Mouse (Mus musculus) gastrocnemius, postnatal 10 days (tissue): ENCODE measurements around the gene Arl4c. TPM values are rescaled to one million over a fixed set of nuclear protein-coding genes. Genes with fewer than 3 reads are reported as not detected.

Experiments used
- DNase-seq: peaks from one replicate; pipeline ENCODE4 v3.0.0; 2021; ENCODE audit warnings: mixed read lengths
- total RNA-seq, 2 experiments: library from RNA; stranded (reverse); gene quantifications; 2 replicates each; pipeline ENCODE4 v1.2.3; 2021

Gene Arl4c
- total RNA-seq, 2 experiments from 2014 or later = 4.4 to 6.3 TPM

- peak; percentile 36 for DNase-seq
Observed at GRCm38 (mm10) chr1:88700961-88701861, 810 bp downstream of the Arl4c start.

- peak; percentile 11 for DNase-seq
Observed at GRCm38 (mm10) chr1:88699856-88700791, 1.9 kb downstream of the Arl4c start.

DNA sequence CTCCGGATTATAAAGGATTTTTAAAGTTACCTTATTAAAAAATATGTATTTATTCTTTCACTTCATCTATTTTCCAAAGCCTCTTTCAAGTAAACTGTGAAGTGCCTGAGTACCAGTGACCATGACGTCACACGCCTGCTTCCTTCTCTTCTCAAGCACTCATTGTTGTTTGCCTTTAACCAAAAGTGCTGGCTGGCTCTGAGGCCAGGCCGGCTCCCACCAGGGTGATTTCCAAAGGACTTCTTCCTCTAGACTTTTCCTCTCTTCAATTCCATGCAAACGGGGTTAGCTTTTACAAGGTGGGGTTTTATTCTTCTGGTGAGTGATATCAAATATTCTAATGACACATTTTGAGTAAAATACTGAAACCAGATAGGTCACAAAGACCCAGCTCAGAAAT lies 2.6 kb downstream of the Arl4c start:
- no peak for DNase-seq

DNA sequence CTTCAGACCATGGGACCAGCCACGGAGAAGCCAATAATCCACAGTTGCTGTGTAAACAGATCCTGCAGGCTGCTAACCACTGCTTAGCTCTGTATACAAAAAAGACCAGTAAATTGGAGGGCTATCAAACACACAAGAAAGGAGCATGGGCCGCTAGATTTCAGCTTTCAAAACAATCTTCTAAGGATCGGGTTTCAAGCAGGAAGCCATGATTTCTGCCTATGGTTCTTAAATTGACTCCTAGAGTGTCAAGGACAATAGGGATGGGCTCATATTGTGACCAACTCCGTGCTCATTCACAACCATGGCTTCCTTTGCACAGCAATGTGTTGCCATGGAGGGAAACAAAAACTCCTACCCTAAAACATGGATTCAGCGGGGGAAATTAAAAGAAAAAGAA lies 3.1 kb downstream of the Arl4c start:
- DNase-seq = no peak

DNA sequence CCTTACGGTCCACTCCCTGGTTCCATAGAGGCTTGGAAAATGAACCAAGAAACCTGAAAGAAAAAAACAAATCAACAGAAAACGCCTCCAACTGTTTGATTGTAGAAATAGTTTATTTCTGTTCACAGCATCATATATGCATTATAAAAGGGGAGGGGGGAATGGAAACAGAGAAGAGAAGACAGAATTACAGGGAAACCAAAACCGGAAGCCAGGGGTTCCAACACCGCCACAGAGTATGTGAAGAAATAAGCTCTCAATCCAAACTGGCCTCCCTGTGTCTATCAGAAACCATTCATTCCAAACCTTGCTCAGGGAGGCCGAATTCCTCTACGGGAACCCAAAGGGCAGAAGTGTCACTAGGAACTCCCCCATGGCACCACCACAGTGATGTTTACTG lies 3.9 kb downstream of the Arl4c start:
- DNase-seq = no peak

DNA sequence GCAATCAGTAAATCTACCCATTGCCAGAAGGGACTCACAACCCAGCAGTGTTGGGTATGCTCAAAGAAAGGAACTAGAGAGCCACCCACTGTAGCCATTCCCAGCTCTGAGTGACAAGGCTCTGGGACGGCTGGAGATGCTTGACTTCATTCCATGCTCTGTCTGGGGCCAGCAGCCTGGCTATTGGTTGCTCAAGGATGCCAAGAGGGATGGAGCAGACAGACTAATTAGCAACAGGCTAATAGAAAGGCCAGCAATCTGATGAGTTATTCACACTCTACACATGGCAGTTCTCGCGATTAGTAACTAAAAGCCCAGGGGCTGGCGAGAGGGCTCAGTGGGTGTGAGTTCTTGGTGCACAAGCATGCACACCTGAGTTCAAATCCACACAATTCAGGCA lies 5.6 kb downstream of the Arl4c start:
- DNase-seq = no peak

DNA sequence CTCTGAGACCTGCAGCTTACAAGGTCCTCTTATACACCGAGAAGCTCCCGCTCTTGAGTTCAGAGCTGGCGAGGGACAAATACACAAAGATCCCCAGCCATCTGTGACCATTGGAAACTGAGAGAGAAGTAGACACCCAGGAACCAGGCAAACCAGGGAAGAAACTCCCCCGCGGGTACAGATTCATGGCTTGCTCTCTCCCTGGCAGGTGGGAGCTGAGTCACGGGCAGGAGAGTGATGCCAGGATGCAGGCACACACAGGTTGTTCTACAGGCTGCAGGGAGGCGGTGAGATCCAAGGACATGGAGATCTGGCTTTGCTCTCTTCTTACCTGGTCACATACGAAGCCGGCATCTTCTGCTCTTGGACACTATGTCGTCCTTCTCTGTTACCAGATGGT lies 7.7 kb downstream of the Arl4c start:
- DNase-seq = no peak

- DNase-seq = no peak
Observed at GRCm38 (mm10) chr1:88692293-88692827, 9.7 kb downstream of the Arl4c start.

GRCm38 (mm10) chr1:88690601-88691000 lies 11.4 kb downstream of the Arl4c start:
- no peak for DNase-seq

DNA sequence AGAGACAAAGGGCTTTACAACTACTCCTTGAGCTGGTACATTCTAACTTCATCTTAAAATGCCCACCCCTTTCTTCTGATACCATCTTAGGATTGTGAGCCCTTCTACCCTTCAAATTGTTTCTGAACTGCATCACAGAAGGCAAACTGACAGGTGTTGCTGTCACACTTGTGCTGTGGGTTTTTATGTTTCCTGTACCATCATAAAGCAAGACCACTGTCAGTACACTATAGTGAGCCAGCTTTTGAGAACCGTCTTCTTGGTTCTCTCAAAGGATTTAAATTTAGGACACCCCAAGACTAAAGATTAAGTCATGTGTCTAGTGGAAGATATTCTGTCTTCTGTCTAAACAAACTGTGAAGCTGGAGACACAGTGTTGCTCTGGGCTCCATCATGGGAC lies 17.3 kb downstream of the Arl4c start:
- no peak for DNase-seq

DNA sequence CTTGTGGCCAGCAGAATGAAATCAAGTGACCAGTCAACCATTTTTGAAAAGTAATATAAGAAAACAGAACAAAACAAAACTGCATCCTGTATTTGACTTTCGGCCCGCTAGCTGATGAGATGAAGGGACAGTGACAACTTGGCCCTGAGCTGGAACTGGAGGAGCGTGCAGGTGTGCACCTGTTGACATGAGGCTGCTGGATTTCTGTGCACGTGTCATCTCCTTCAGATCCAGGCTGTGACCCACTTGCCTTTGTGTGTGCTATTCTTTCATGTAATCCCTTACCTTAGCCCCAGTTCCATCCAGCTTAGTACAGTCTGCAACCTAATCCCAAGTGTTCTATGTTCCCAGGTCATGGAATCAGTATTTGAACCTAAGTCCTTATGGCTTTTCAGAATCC lies 20.4 kb downstream of the Arl4c start:
- DNase-seq = no peak

DNA sequence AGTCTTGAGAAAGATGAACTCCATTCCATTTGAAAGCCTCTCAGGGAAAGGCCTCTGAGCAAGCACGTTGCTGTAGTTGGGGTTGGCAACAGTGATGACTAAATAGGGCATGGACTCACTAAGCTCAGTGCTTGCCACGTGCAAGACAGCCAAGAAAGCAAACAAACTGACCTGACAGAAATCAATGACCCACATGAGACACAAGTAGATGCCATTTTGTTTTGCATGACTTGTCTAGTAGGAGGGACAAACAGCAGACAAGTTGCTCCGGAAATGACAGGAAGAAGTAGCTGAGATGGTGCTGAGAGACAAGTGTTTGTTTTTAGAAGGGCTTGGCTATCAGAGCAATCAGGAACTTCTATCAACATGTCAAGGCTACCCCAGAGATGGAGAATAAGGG lies 21.2 kb downstream of the Arl4c start:
- no peak for DNase-seq

DNA sequence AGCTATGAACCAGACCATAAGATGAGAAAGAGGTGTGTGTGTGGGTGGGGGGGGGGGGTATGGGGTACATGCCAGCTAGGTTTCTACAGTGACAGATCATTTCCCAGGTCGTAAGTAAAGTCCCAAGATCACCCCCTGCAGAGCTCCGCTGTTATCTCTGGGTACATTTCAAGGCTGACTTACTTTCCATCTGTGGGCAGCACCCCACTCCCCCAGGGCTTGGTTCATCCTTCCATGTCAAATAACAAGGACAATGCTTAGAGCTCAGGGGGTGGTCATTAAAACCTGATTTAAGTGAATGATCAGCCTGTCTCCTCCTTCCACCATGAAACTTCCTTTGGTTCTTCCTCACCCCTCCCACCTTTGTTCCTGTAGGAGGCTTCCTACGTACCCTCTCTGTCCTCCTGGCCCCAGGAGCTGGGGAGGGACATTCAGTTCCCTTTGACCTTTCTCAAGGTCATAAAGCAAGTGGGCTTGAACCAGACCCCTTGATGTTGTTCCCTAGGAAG lies 23.7 kb downstream of the Arl4c start:
- no peak for DNase-seq

GRCm38 (mm10) chr1:88670807-88671206 lies 31.2 kb downstream of the Arl4c start:
- no peak for DNase-seq

GRCm38 (mm10) chr1:88668846-88669810 lies 32.9 kb downstream of the Arl4c start:
- DNase-seq = no peak

DNA sequence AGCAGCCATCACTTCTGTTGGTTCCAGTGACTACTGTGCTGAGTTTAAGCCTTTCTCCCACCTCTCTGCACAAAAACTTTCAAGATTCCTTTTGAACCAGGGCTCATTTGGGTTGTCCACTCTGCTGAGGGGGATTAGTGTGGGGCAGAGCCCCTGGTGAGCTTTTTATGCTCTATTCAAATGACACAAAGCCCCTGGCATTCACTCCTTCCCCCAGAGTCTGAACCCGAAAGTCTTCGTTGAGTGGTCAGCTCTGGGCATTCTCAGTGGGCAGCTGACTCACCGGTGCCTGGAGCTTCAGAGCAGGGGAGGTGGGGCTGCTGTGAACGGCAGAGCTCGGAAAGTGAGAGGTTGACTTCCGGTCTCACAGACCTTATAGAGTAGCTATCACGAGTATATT lies 33.7 kb downstream of the Arl4c start:
- no peak for DNase-seq

- DNase-seq = no peak
Observed at GRCm38 (mm10) chr1:88664623-88665022, 37.4 kb downstream of the Arl4c start.

DNA sequence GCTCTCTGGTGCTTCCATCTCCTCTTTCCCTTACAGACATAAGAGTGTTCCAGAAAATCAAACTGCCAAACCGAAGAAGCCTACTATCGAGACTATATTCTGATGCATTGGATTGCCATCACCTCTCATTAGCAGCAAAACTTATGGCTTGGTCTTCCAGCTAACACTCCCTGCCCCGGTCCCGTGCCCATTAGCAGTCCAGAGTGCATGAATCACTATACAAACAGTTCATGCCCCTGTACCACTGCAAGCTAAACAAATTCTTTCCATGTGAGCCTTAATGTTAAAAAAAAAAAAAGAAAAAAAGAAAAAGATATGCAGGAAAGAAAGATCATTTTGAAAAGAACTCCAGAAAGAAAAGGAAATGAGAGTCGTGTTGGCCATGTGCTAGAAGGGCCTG lies 39.3 kb downstream of the Arl4c start:
- DNase-seq = no peak

DNA sequence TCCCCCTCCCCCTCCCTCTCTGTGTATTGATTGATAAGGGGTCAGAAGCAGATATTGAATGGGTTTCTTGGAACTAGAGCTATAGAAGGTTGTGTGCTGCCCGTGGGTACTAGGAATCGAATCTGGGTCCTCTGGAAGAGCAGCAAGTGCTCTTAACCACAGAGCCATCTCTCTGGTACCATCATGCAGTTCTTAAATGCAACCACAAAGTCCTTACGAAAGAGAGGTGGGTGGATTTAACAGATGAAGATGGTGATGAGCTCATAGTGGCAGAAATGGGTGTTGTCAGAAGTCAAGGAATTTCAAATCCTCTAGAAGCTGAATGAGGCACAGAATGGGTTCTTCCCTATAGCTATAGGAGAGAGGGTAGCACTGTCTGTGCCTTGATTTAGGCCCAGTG lies 40.8 kb downstream of the Arl4c start:
- no peak for DNase-seq

GRCm38 (mm10) chr1:88658290-88658857 lies 43.6 kb downstream of the Arl4c start:
- DNase-seq = peak; percentile 17

GRCm38 (mm10) chr1:88656096-88656480 lies 45.9 kb downstream of the Arl4c start:
- no peak for DNase-seq
